Mouse (Mus musculus) heart, postnatal 0 days (tissue): ENCODE measurements around the gene Aldoart2.

Experiments
- CTCF ChIP-seq: IDR thresholded peaks from 2 replicates; pipeline ENCODE4 v1.5.1; 2016; ENCODE audit warnings: antibody characterized with exemption, control low read depth, low read depth
- EP300 ChIP-seq: IDR thresholded peaks from 2 replicates; pipeline ENCODE4 v1.6.1; 2016; ENCODE audit warnings: antibody characterized with exemption, low read depth

DNA sequence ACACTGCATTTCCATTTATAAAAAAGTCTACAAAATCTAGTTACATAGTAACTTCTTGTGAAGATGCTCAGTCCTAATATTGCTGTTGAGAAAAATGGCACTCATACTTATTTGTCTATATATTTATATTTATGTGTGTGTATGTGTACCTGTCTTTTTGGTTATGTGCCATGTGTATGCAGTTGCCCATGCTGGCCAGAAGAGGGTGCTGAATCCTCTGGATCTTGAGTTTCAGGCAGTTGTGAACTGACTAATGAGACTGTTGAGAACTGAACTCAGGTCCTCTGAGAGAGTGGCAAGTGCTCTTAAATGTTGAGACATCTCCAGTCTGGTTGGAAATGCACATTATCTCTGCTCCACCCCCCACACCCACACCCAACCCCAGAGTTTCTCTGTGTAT is 8.1 kb downstream of the Aldoart2 start:
- TF ChIP-seq CTCF (no peak), EP300 (no peak)
